Mouse (Mus musculus): Measurements from ENCODE around the gene Nek5. TPM values are rescaled to one million over a fixed set of nuclear protein-coding genes. Genes with fewer than 3 reads are reported as not detected.
"Not testable (repeated sequence)": the region's sequence is repeated elsewhere in the genome, so short reads cannot be mapped to it uniquely, and the experiment has no call there.

The Nek5 gene
- polyA plus RNA-seq, 2 experiments = 0.07 TPM; not detected in 1

- 68% methylated on average over 9 of the region's 9 CpGs for WGBS (ENCODE audit: insufficient replicate concordance)
- Histone ChIP-seq H3K4me3 (ENCODE audit: insufficient read depth in 1 of 2, low read depth in 2 of 2, low read length in 2 of 2) (no peak overlapping the region), H3K9ac (replicated peaks) (no peak overlapping the region), H3K36me3 (replicated peaks; ENCODE audit: control insufficient read depth, insufficient read depth, low read depth) (no peaks in the 10 kb centered on the region), H3K4me1 (replicated peaks; ENCODE audit: control insufficient read depth in 2 of 2, insufficient read depth in 2 of 2, low read length in 1 of 2) (peaks cover 0 to 10% of the 10 kb centered on the region in 2 experiments), H3K4me2 (ENCODE audit: low read depth) (no peak overlapping the region), H3K27me3 (ENCODE audit: control insufficient read depth, insufficient read depth, low read length) (no peaks in the 10 kb centered on the region), H3K9me3 (ENCODE audit: control insufficient read depth, low read length) (no peaks in the 10 kb centered on the region), H3K27ac (no peak overlapping the region)
- TF ChIP-seq EP300 (IDR thresholded peaks at IDR 0.05; ENCODE audit: low read depth) = no peak
- no peak for TF ChIP-seq CTCF (IDR thresholded peaks at IDR 0.05; ENCODE audit: low read depth)
- ATAC-seq (ENCODE audit: insufficient read depth) (no peak), DNase-seq (ENCODE audit: low read depth in 3 of 3, low spot score in 3 of 3) (no peak)
Observed at GRCm38 (mm10) chr8:22147706-22148366, 23.0 kb upstream of the Nek5 start.

- ATAC-seq (ENCODE audit: insufficient read depth) (no peak), DNase-seq (ENCODE audit: low read depth in 3 of 3, low spot score in 3 of 3) (no peak)
- no peak overlapping the region for H3K4me2 ChIP-seq (ENCODE audit: low read depth)
- 68% methylated on average over 6 of the region's 6 CpGs for WGBS (ENCODE audit: insufficient replicate concordance)
- H3K27ac ChIP-seq = no peak overlapping the region
- TF ChIP-seq CTCF (IDR thresholded peaks at IDR 0.05; ENCODE audit: low read depth) (no peak), EP300 (IDR thresholded peaks at IDR 0.05; ENCODE audit: low read depth) (no peak)
- H3K36me3 ChIP-seq (replicated peaks; ENCODE audit: control insufficient read depth, insufficient read depth, low read depth) = no peaks in the 10 kb centered on the region
- H3K9ac ChIP-seq (replicated peaks) = no peak overlapping the region
- no peak overlapping the region for H3K4me3 ChIP-seq (ENCODE audit: insufficient read depth in 1 of 2, low read depth in 2 of 2, low read length in 2 of 2)
- no peaks in the 10 kb centered on the region for H3K9me3 ChIP-seq (ENCODE audit: control insufficient read depth, low read length)
- H3K27me3 ChIP-seq (ENCODE audit: control insufficient read depth, insufficient read depth, low read length) = no peaks in the 10 kb centered on the region
- H3K4me1 ChIP-seq (replicated peaks; ENCODE audit: control insufficient read depth in 2 of 2, insufficient read depth in 2 of 2, low read length in 1 of 2) = peaks cover 0 to 10% of the 10 kb centered on the region in 2 experiments
Observed at GRCm38 (mm10) chr8:22145831-22146230, 21.0 kb upstream of the Nek5 start.

GRCm38 (mm10) chr8:22143764-22144491 is 19.1 kb upstream of the Nek5 start:
- DNase-seq (ENCODE audit: low read depth in 3 of 3, low spot score in 3 of 3) = peak in 1 of 3 experiments; percentile 19
- ATAC-seq (ENCODE audit: insufficient read depth) = peak; percentile 81
- WGBS (ENCODE audit: insufficient replicate concordance) = 17% methylated on average over 1 of the region's 1 CpGs

GRCm38 (mm10) chr8:22142592-22142991 is 17.7 kb upstream of the Nek5 start:
- no peak overlapping the region for H3K9ac ChIP-seq (replicated peaks)
- H3K36me3 ChIP-seq (replicated peaks; ENCODE audit: control insufficient read depth, insufficient read depth, low read depth) = no peaks in the 10 kb centered on the region
- TF ChIP-seq EP300 (IDR thresholded peaks at IDR 0.05; ENCODE audit: low read depth) = no peak
- TF ChIP-seq CTCF (IDR thresholded peaks at IDR 0.05; ENCODE audit: low read depth) = no peak
- no peaks in the 10 kb centered on the region for H3K27me3 ChIP-seq (ENCODE audit: control insufficient read depth, insufficient read depth, low read length)
- no peak for DNase-seq (ENCODE audit: low read depth in 3 of 3, low spot score in 3 of 3)
- no peak overlapping the region for H3K4me3 ChIP-seq (ENCODE audit: insufficient read depth in 1 of 2, low read depth in 2 of 2, low read length in 2 of 2)
- 72% methylated on average over 4 of the region's 4 CpGs for WGBS (ENCODE audit: insufficient replicate concordance)
- no peak overlapping the region for H3K4me2 ChIP-seq (ENCODE audit: low read depth)
- no peak overlapping the region for H3K27ac ChIP-seq
- no peaks in the 10 kb centered on the region for H3K9me3 ChIP-seq (ENCODE audit: control insufficient read depth, low read length)
- peaks cover 0 to 10% of the 10 kb centered on the region in 2 experiments for H3K4me1 ChIP-seq (replicated peaks; ENCODE audit: control insufficient read depth in 2 of 2, insufficient read depth in 2 of 2, low read length in 1 of 2)
- no peak for ATAC-seq (ENCODE audit: insufficient read depth)

More at GRCm38 (mm10) chr8:22143764-22144491, 19.1 kb upstream of the Nek5 start:
- Histone ChIP-seq H3K36me3 (replicated peaks; ENCODE audit: control insufficient read depth, insufficient read depth, low read depth) (no peaks in the 10 kb centered on the region), H3K27me3 (ENCODE audit: control insufficient read depth, insufficient read depth, low read length) (no peaks in the 10 kb centered on the region), H3K4me2 (ENCODE audit: low read depth) (no peak overlapping the region), H3K9ac (replicated peaks) (no peak overlapping the region), H3K4me3 (ENCODE audit: insufficient read depth in 1 of 2, low read depth in 2 of 2, low read length in 2 of 2) (no peak overlapping the region), H3K27ac (peak overlapping the region; percentile 6; the same call in 1 of the 2 replicates), H3K4me1 (replicated peaks; ENCODE audit: control insufficient read depth in 2 of 2, insufficient read depth in 2 of 2, low read length in 1 of 2) (peaks cover 0 to 10% of the 10 kb centered on the region in 2 experiments), H3K9me3 (ENCODE audit: control insufficient read depth, low read length) (no peaks in the 10 kb centered on the region)
- TF ChIP-seq EP300 (IDR thresholded peaks at IDR 0.05; ENCODE audit: low read depth) = peak; percentile 33; the same call in 1 of the 2 replicates
- no peak for TF ChIP-seq CTCF (IDR thresholded peaks at IDR 0.05; ENCODE audit: low read depth)

- ATAC-seq (ENCODE audit: insufficient read depth) = no peak
- Histone ChIP-seq H3K4me2 (ENCODE audit: low read depth) (no peak overlapping the region), H3K4me1 (replicated peaks; ENCODE audit: control insufficient read depth in 2 of 2, insufficient read depth in 2 of 2, low read length in 1 of 2) (peaks cover 0 to 10% of the 10 kb centered on the region in 2 experiments), H3K4me3 (ENCODE audit: insufficient read depth in 1 of 2, low read depth in 2 of 2, low read length in 2 of 2) (no peak overlapping the region), H3K9me3 (ENCODE audit: control insufficient read depth, low read length) (no peaks in the 10 kb centered on the region), H3K27me3 (ENCODE audit: control insufficient read depth, insufficient read depth, low read length) (no peaks in the 10 kb centered on the region), H3K9ac (replicated peaks) (no peak overlapping the region), H3K36me3 (replicated peaks; ENCODE audit: control insufficient read depth, insufficient read depth, low read depth) (no peaks in the 10 kb centered on the region), H3K27ac (no peak overlapping the region)
- TF ChIP-seq CTCF (IDR thresholded peaks at IDR 0.05; ENCODE audit: low read depth) (no peak), EP300 (IDR thresholded peaks at IDR 0.05; ENCODE audit: low read depth) (no peak)
- DNase-seq (ENCODE audit: low read depth in 3 of 3, low spot score in 3 of 3) = no peak
- WGBS (ENCODE audit: insufficient replicate concordance) = 79% methylated on average over 4 of the region's 4 CpGs
Observed at GRCm38 (mm10) chr8:22141836-22142385, 17.1 kb upstream of the Nek5 start.

- 89% methylated on average over 9 of the region's 9 CpGs for WGBS (ENCODE audit: insufficient replicate concordance)
- DNase-seq (ENCODE audit: low read depth in 3 of 3, low spot score in 3 of 3); H3K4me3 ChIP-seq (ENCODE audit: insufficient read depth in 1 of 2, low read depth in 2 of 2, low read length in 2 of 2); H3K27ac ChIP-seq; ATAC-seq (ENCODE audit: insufficient read depth); H3K9me3 ChIP-seq (ENCODE audit: control insufficient read depth, low read length); H3K27me3 ChIP-seq (ENCODE audit: control insufficient read depth, insufficient read depth, low read length); H3K4me2 ChIP-seq (ENCODE audit: low read depth); H3K36me3 ChIP-seq (replicated peaks; ENCODE audit: control insufficient read depth, insufficient read depth, low read depth); H3K9ac ChIP-seq (replicated peaks): not testable (repeated sequence)
- peaks cover 15 to 20% of the 10 kb centered on the region in 2 experiments for H3K4me1 ChIP-seq (replicated peaks; ENCODE audit: control insufficient read depth in 2 of 2, insufficient read depth in 2 of 2, low read length in 1 of 2)
Observed at GRCm38 (mm10) chr8:22136462-22136861, 11.6 kb upstream of the Nek5 start.
